Mouse (Mus musculus): Measurements from ENCODE around the gene Gm13272.
"Not testable (repeated sequence)": the region's sequence is repeated elsewhere in the genome, so short reads cannot be mapped to it uniquely, and the experiment has no call there.

Gene Gm13272

DNA sequence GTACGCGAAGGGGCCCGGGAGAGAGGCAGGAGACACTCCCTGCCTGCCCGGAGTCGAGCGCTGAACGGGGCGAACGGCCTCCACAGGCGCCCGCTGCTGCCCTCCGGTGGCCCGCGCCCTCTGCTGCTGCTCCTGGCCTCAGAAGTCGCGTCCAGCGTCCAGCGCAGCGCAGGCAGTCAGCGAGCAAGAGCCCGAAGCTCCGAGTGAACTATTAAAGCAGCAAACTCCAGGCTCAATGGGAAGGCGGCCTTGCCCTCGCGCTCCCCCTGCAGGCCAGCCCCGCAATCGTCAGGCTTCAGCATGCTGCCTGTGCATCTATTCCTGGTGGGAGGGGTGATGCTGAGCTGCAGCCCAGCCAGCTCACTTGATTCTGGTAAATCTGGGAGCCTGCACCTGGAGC lies 5.8 kb downstream of the Gm13272 start, which contains the start of gene Gm13276:
Gene Gm13276 (plus strand): TSS at position 301 of the 400 bp plus-strand sequence.
- DNase-seq (ENCODE audit: low spot score), result not testable (repeated sequence)

- DNase-seq (ENCODE audit: low spot score), result peak; percentile 33
These were observed 8.8 kb downstream of the Gm13272 start, which contains the start of gene Gm13277 for GRCm38 (mm10) chr4:88788402-88788801. Gene Gm13277 (plus strand): TSS chr4:88788632.

GRCm38 (mm10) chr4:88791250-88791649 lies 11.6 kb downstream of the Gm13272 start, which contains the start of gene Gm13278:
Gene Gm13278 (plus strand): TSS chr4:88791550.
- DNase-seq (ENCODE audit: low spot score), result not testable (repeated sequence)

DNA sequence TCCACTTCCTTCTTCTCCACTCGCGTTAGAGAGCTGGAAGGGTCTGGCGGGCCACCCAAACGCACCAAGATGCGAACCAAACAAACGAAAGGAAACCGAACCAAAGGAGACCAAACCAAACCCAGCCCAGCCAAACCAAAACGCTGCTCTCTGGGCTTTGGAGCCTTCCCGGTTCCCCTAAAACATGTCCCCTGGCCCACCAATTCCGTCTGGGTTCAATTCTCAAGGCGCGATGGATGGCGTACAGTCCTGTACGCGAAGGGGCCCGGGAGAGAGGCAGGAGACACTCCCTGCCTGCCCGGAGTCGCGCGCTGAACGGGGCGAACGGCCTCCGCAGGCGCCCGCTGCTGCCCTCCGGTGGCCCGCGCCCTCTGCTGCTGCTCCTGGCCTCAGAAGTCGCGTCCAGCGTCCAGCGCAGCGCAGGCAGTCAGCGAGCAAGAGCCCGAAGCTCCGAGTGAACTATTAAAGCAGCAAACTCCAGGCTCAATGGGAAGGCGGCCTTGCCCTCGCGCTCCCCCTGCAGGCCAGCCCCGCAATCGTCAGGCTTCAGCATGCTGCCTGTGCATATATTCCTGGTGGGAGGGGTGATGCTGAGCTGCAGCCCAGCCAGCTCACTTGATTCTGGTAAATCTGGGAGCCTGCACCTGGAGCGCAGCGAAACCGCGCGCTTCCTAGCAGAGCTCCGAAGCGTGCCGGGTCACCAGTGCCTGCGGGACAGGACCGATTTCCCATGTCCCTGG lies 14.5 kb downstream of the Gm13272 start, which contains the start of gene Gm13275:
Gene Gm13275 (plus strand): TSS at position 552 of the 740 bp plus-strand sequence.
- DNase-seq (ENCODE audit: low spot score), result peak; percentile 60

- not testable (repeated sequence) for DNase-seq (ENCODE audit: low spot score)
These were observed 17.4 kb downstream of the Gm13272 start, which contains the start of gene Gm13279 for GRCm38 (mm10) chr4:88797097-88797496. Gene Gm13279 (plus strand): TSS chr4:88797397.

GRCm38 (mm10) chr4:88799365-88799764 lies 19.7 kb downstream of the Gm13272 start, which contains the start of gene Gm13285:
Gene Gm13285 (plus strand): TSS chr4:88799665.
- DNase-seq (ENCODE audit: low spot score), result not testable (repeated sequence)

GRCm38 (mm10) chr4:88802954-88803353 lies 23.3 kb downstream of the Gm13272 start, which contains the start of gene Gm13287:
Gene Gm13287 (plus strand): TSS chr4:88803254.
- not testable (repeated sequence) for DNase-seq (ENCODE audit: low spot score)

DNA sequence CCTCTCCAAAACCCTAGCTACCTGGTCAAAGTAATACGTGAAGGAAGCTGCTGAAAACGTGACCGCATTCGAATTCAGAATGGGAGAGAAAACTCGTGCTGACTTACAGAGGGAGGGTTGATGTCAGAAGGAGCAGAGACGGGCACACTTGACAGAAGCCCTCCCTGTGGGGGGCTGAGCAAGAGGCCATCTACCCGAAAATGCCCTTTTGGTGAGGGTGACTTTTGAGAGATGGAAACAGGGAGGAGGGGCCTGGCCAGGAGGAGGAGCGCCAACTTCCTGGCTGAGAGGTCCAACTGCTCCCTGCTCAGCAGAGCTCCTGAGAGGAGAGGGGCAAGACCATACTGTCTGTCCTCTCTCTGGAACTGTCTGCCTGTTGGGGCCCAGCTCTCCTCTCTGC lies 25.6 kb downstream of the Gm13272 start, which contains the start of gene Gm13288:
Gene Gm13288 (plus strand): TSS at position 301 of the 400 bp plus-strand sequence.
- DNase-seq (ENCODE audit: low spot score), result not testable (repeated sequence)

DNA sequence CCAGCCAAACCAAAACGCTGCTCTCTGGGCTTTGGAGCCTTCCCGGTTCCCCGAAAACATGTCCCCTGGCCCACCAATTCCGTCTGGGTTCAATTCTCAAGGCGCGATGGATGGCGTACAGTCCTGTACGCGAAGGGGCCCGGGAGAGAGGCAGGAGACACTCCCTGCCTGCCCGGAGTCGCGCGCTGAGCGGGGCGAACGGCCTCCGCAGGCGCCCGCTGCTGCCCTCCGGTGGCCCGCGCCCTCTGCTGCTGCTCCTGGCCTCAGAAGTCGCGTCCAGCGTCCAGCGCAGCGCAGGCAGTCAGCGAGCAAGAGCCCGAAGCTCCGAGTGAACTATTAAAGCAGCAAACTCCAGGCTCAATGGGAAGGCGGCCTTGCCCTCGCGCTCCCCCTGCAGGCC lies 26.1 kb downstream of the Gm13272 start:
- DNase-seq (ENCODE audit: low spot score), result not testable (repeated sequence)

DNA sequence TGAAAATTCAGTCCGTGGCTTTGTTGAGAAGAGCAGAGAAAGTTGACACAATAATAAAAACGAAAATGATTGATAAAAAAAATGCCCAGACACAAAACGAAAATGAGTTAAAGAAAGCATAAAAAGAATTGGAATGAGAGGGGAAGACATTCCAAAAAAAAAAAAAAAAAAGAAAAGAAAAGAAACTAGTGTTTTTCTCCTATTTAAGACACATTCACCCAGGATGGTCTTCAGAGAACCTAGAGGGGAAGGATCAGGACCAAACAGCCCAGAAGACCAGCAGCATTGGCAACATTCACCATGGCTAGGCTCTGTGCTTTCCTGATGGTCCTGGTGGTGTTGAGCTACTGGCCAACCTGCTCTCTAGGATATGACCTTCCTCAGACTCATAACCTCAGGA lies 36.3 kb downstream of the Gm13272 start, which contains the start of gene Ifna7:
Gene Ifna7 (plus strand): TSS at position 301 of the 400 bp plus-strand sequence.
- no peak for DNase-seq (ENCODE audit: low spot score)

- no peak for DNase-seq (ENCODE audit: low spot score)
These were observed 40.0 kb downstream of the Gm13272 start, which contains the start of gene Ifna11 for GRCm38 (mm10) chr4:88819659-88820058. Gene Ifna11 (plus strand): TSS chr4:88819959.

DNA sequence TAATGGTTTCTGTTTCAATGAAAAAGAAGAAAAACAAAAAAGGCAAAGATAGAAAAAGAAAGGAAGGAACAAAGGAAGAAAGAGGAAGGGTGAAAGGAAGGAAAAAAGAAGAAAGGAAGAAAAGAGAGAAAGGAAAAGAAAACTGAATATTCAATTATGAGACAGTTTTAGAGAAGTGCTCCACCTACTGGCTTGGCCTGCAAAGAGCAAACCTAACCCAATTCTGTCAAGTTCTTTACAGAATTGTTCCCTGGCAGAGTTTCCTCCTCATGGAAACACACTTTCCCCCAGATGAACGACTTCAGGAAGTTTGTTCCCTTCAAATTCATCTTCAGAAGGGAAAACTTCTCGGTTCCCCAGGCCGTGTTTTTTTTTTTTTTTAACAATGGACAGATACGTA lies 43.3 kb downstream of the Gm13272 start:
- DNase-seq (ENCODE audit: low spot score), result no peak

GRCm38 (mm10) chr4:88827116-88827515 lies 47.5 kb downstream of the Gm13272 start, which contains the start of gene Ifna6:
Gene Ifna6 (plus strand): TSS chr4:88827416.
- not testable (repeated sequence) for DNase-seq (ENCODE audit: low spot score)

Measured in testis, postnatal 14 days (tissue).